Mouse (Mus musculus): ENCODE results near the gene Slc36a4. TPM values are rescaled to one million over a fixed set of nuclear protein-coding genes. Genes with fewer than 3 reads are reported as not detected.

The Slc36a4 gene
- polyA plus RNA-seq, 1 experiment = 2.6 TPM

- Histone ChIP-seq H3K4me3 (no peak overlapping the region), H3K4me2 (ENCODE audit: low read depth) (no peak overlapping the region), H3K79me2 (ENCODE audit: control insufficient read depth, insufficient read depth) (no peaks in the 10 kb centered on the region), H3K27me3 (ENCODE audit: control insufficient read depth, insufficient read depth, insufficient read length) (no peaks in the 10 kb centered on the region), H3K36me3 (ENCODE audit: control insufficient read depth, insufficient read depth) (no peaks in the 10 kb centered on the region), H3ac (ENCODE audit: control insufficient read depth, insufficient read length) (no peak overlapping the region)
- TF ChIP-seq USF1 (IDR thresholded peaks at IDR 0.05; ENCODE audit: low read depth) = no peak
- no peak for TF ChIP-seq POLR2AphosphoS2 (IDR thresholded peaks at IDR 0.05; ENCODE audit: insufficient read length, low read depth)
- TF ChIP-seq MAX (IDR thresholded peaks at IDR 0.05; ENCODE audit: low read depth) = no peak
- no peak for TF ChIP-seq REST (IDR thresholded peaks at IDR 0.05; ENCODE audit: insufficient read depth, insufficient read length)
- no peak for TF ChIP-seq MYOD1 (IDR thresholded peaks at IDR 0.05; ENCODE audit: control insufficient read depth in 1 of 3, insufficient read length in 2 of 3, low read depth in 2 of 3)
- TF ChIP-seq TCF12 (IDR thresholded peaks at IDR 0.05; ENCODE audit: insufficient read depth, poor library complexity, severe bottlenecking) = no peak
- no peak for TF ChIP-seq SRF (IDR thresholded peaks at IDR 0.05; ENCODE audit: control insufficient read depth, insufficient read length, low read depth)
- no peak for TF ChIP-seq E2F4 (IDR thresholded peaks at IDR 0.05; ENCODE audit: insufficient read depth)
- no peak for TF ChIP-seq MYOG (IDR thresholded peaks at IDR 0.05; ENCODE audit: control insufficient read depth in 1 of 3, insufficient read depth in 1 of 3, insufficient read length in 2 of 3, low read depth in 2 of 3)
- no peak for TF ChIP-seq TCF3 (IDR thresholded peaks at IDR 0.05; ENCODE audit: insufficient read length, low read depth)
- no peak for TF ChIP-seq CEBPB (IDR thresholded peaks at IDR 0.05; ENCODE audit: insufficient read depth, poor library complexity, severe bottlenecking)
- TF ChIP-seq POLR2A (IDR thresholded peaks at IDR 0.05; ENCODE audit: insufficient read length, low read depth) = no peak
Measured at GRCm38 (mm10) chr9:15714792-15715191, 5.3 kb downstream of the Slc36a4 start.

- no peak overlapping the region for H3K4me2 ChIP-seq (ENCODE audit: low read depth)
- no peak overlapping the region for H3ac ChIP-seq (ENCODE audit: control insufficient read depth, insufficient read length)
- no peaks in the 10 kb centered on the region for H3K36me3 ChIP-seq (ENCODE audit: control insufficient read depth, insufficient read depth)
- H3K79me2 ChIP-seq (ENCODE audit: control insufficient read depth, insufficient read depth) = no peaks in the 10 kb centered on the region
- H3K27me3 ChIP-seq (ENCODE audit: control insufficient read depth, insufficient read depth, insufficient read length) = no peaks in the 10 kb centered on the region
- H3K4me3 ChIP-seq = no peak overlapping the region
- no peak for TF ChIP-seq REST (IDR thresholded peaks at IDR 0.05; ENCODE audit: insufficient read depth, insufficient read length)
- TF ChIP-seq USF1 (IDR thresholded peaks at IDR 0.05; ENCODE audit: low read depth) = no peak
- TF ChIP-seq CEBPB (IDR thresholded peaks at IDR 0.05; ENCODE audit: insufficient read depth, poor library complexity, severe bottlenecking) = no peak
- no peak for TF ChIP-seq TCF3 (IDR thresholded peaks at IDR 0.05; ENCODE audit: insufficient read length, low read depth)
- TF ChIP-seq POLR2AphosphoS2 (IDR thresholded peaks at IDR 0.05; ENCODE audit: insufficient read length, low read depth) = no peak
- TF ChIP-seq TCF12 (IDR thresholded peaks at IDR 0.05; ENCODE audit: insufficient read depth, poor library complexity, severe bottlenecking) = no peak
- TF ChIP-seq MYOG (IDR thresholded peaks at IDR 0.05; ENCODE audit: control insufficient read depth in 1 of 3, insufficient read depth in 1 of 3, insufficient read length in 2 of 3, low read depth in 2 of 3) = no peak
- TF ChIP-seq E2F4 (IDR thresholded peaks at IDR 0.05; ENCODE audit: insufficient read depth) = no peak
- no peak for TF ChIP-seq POLR2A (IDR thresholded peaks at IDR 0.05; ENCODE audit: insufficient read length, low read depth)
- TF ChIP-seq MYOD1 (IDR thresholded peaks at IDR 0.05; ENCODE audit: control insufficient read depth in 1 of 3, insufficient read length in 2 of 3, low read depth in 2 of 3) = no peak
- no peak for TF ChIP-seq SRF (IDR thresholded peaks at IDR 0.05; ENCODE audit: control insufficient read depth, insufficient read length, low read depth)
Measured at GRCm38 (mm10) chr9:15715193-15715989, 5.9 kb downstream of the Slc36a4 start.

GRCm38 (mm10) chr9:15717363-15717762, 7.8 kb downstream of the Slc36a4 start:
- H3K36me3 ChIP-seq (ENCODE audit: control insufficient read depth, insufficient read depth) = peaks cover 3% of the 10 kb centered on the region
- H3ac ChIP-seq (ENCODE audit: control insufficient read depth, insufficient read length) = no peak overlapping the region
- H3K4me3 ChIP-seq = no peak overlapping the region
- H3K4me2 ChIP-seq (ENCODE audit: low read depth) = no peak overlapping the region
- no peaks in the 10 kb centered on the region for H3K79me2 ChIP-seq (ENCODE audit: control insufficient read depth, insufficient read depth)
- no peaks in the 10 kb centered on the region for H3K27me3 ChIP-seq (ENCODE audit: control insufficient read depth, insufficient read depth, insufficient read length)
- TF ChIP-seq MYOD1 (IDR thresholded peaks at IDR 0.05; ENCODE audit: control insufficient read depth in 1 of 3, insufficient read length in 2 of 3, low read depth in 2 of 3) (no peak), CEBPB (IDR thresholded peaks at IDR 0.05; ENCODE audit: insufficient read depth, poor library complexity, severe bottlenecking) (no peak), POLR2A (IDR thresholded peaks at IDR 0.05; ENCODE audit: insufficient read length, low read depth) (no peak), MYOG (IDR thresholded peaks at IDR 0.05; ENCODE audit: control insufficient read depth in 1 of 3, insufficient read depth in 1 of 3, insufficient read length in 2 of 3, low read depth in 2 of 3) (no peak), POLR2AphosphoS2 (IDR thresholded peaks at IDR 0.05; ENCODE audit: insufficient read length, low read depth) (no peak), USF1 (IDR thresholded peaks at IDR 0.05; ENCODE audit: low read depth) (no peak), TCF3 (IDR thresholded peaks at IDR 0.05; ENCODE audit: insufficient read length, low read depth) (no peak), MAX (IDR thresholded peaks at IDR 0.05; ENCODE audit: low read depth) (no peak), SRF (IDR thresholded peaks at IDR 0.05; ENCODE audit: control insufficient read depth, insufficient read length, low read depth) (no peak), E2F4 (IDR thresholded peaks at IDR 0.05; ENCODE audit: insufficient read depth) (no peak), TCF12 (IDR thresholded peaks at IDR 0.05; ENCODE audit: insufficient read depth, poor library complexity, severe bottlenecking) (no peak), REST (IDR thresholded peaks at IDR 0.05; ENCODE audit: insufficient read depth, insufficient read length) (no peak)

- no peak overlapping the region for H3ac ChIP-seq (ENCODE audit: control insufficient read depth, insufficient read length)
- no peaks in the 10 kb centered on the region for H3K79me2 ChIP-seq (ENCODE audit: control insufficient read depth, insufficient read depth)
- TF ChIP-seq MAX (IDR thresholded peaks at IDR 0.05; ENCODE audit: low read depth) (no peak), MYOD1 (IDR thresholded peaks at IDR 0.05; ENCODE audit: control insufficient read depth in 1 of 3, insufficient read length in 2 of 3, low read depth in 2 of 3) (no peak), POLR2A (IDR thresholded peaks at IDR 0.05; ENCODE audit: insufficient read length, low read depth) (no peak), TCF12 (IDR thresholded peaks at IDR 0.05; ENCODE audit: insufficient read depth, poor library complexity, severe bottlenecking) (no peak), CEBPB (IDR thresholded peaks at IDR 0.05; ENCODE audit: insufficient read depth, poor library complexity, severe bottlenecking) (no peak), SRF (IDR thresholded peaks at IDR 0.05; ENCODE audit: control insufficient read depth, insufficient read length, low read depth) (no peak), USF1 (IDR thresholded peaks at IDR 0.05; ENCODE audit: low read depth) (no peak), REST (IDR thresholded peaks at IDR 0.05; ENCODE audit: insufficient read depth, insufficient read length) (no peak), TCF3 (IDR thresholded peaks at IDR 0.05; ENCODE audit: insufficient read length, low read depth) (no peak), E2F4 (IDR thresholded peaks at IDR 0.05; ENCODE audit: insufficient read depth) (no peak), MYOG (IDR thresholded peaks at IDR 0.05; ENCODE audit: control insufficient read depth in 1 of 3, insufficient read depth in 1 of 3, insufficient read length in 2 of 3, low read depth in 2 of 3) (no peak)
- H3K36me3 ChIP-seq (ENCODE audit: control insufficient read depth, insufficient read depth) = peaks cover 4% of the 10 kb centered on the region
- H3K4me3 ChIP-seq = no peak overlapping the region
- no peak overlapping the region for H3K4me2 ChIP-seq (ENCODE audit: low read depth)
- H3K27me3 ChIP-seq (ENCODE audit: control insufficient read depth, insufficient read depth, insufficient read length) = no peaks in the 10 kb centered on the region
Measured at GRCm38 (mm10) chr9:15718295-15718694, 8.8 kb downstream of the Slc36a4 start.

Data from myocyte (in vitro differentiated cells).